Mouse (Mus musculus) G1E (cell line): Measurements from ENCODE around the gene Ift122. TPM values are rescaled to one million over a fixed set of nuclear protein-coding genes. Genes with fewer than 3 reads are reported as not detected.

Source experiments
- ATAC-seq: 2 replicates; pipeline ENCODE4 v1.8.0; 2016; ENCODE audit warnings: mild to moderate bottlenecking; ENCODE audit not compliant: insufficient number of reproducible peaks, poor library complexity, low FRiP score, severe bottlenecking; ENCODE audit errors: extremely low read depth
- DNase-seq: peaks from one replicate; pipeline ENCODE4 v3.0.0; 2012; ENCODE audit warnings: low spot score
- H3K27me3 ChIP-seq: 2 replicates; pipeline ENCODE4 v1.6.1; 2012; ENCODE audit warnings: mild to moderate bottlenecking, low read length, inconsistent platforms; ENCODE audit not compliant: insufficient read depth
- H3K36me3 ChIP-seq: replicated peaks from 2 replicates; pipeline ENCODE3; 2012; ENCODE audit warnings: mild to moderate bottlenecking, inconsistent platforms
- H3K4me1 ChIP-seq: 2 replicates; pipeline ENCODE4 v1.6.1; 2012; ENCODE audit warnings: low read depth, low read length, inconsistent platforms, mixed read lengths; ENCODE audit not compliant: insufficient read depth
- H3K4me3 ChIP-seq: 2 replicates; pipeline ENCODE4 v1.5.1; 2012; ENCODE audit warnings: low read depth, mild to moderate bottlenecking, inconsistent platforms, low read length, moderate library complexity, mixed read lengths
- H3K9me3 ChIP-seq: replicated peaks from 2 replicates; pipeline ENCODE4 v1.6.1; 2012; ENCODE audit warnings: inconsistent platforms
- CTCF ChIP-seq: IDR thresholded peaks from 2 replicates; pipeline ENCODE4 v1.5.1; 2012; ENCODE audit warnings: low read depth, low read length, inconsistent platforms, mixed read lengths
- GATA1 ChIP-seq: IDR thresholded peaks from 2 replicates; pipeline ENCODE4 v1.6.1; 2012; ENCODE audit warnings: borderline replicate concordance, low read length, inconsistent platforms, mixed read lengths
- GATA2 ChIP-seq: IDR thresholded peaks from 2 replicates; pipeline ENCODE4 v1.6.1; 2012; ENCODE audit warnings: low read depth, low read length, inconsistent platforms, borderline replicate concordance
- POLR2AphosphoS5 ChIP-seq: IDR thresholded peaks from 2 replicates; pipeline ENCODE4 v1.6.1; 2012; ENCODE audit warnings: low read depth, low read length, inconsistent platforms; ENCODE audit not compliant: insufficient replicate concordance
- TAL1 ChIP-seq: conservative IDR thresholded peaks from 2 replicates; pipeline ENCODE4 v1.6.1; 2012; ENCODE audit warnings: low read depth, low read length, inconsistent platforms, mixed read lengths
- polyA plus RNA-seq: library from polyadenylated mRNA; stranded (reverse); fragments of >175 nt; gene quantifications from 2 replicates; pipeline ENCODE4 v1.2.3, GENCODE M21; 2012
- total RNA-seq, 2 experiments: library from RNA; stranded (forward) in 1 of 2; stranded (reverse) in 1 of 2; fragments of 200-1000 nt in 1 of 2; fragments of >200 nt in 1 of 2; fragmentation: Nextera tagmentation in 1 of 2; gene quantifications; 2 replicates each; pipeline ENCODE4 v1.2.3; 2014 to 2017

Ift122 gene
- total and polyA plus RNA-seq, 3 experiments = 0.65 to 5.3 (median 4.7) TPM

- no peaks in the 10 kb centered on the region for H3K36me3 ChIP-seq
- no peak for ATAC-seq
- H3K27me3 ChIP-seq = peaks cover 19% of the 10 kb centered on the region; the same call in 1 of the 2 replicates
- DNase-seq = no peak
- no peaks in the 10 kb centered on the region for H3K9me3 ChIP-seq
- TF ChIP-seq GATA2 (no peak), CTCF (no peak), GATA1 (no peak), POLR2AphosphoS5 (no peak), TAL1 (no peak)
- H3K4me1 ChIP-seq = no peaks in the 10 kb centered on the region
- no peak overlapping the region for H3K4me3 ChIP-seq
Measured at GRCm38 (mm10) chr6:115958445-115958844, 105.2 kb downstream of the Ift122 start.

- Histone ChIP-seq H3K4me1 (no peaks in the 10 kb centered on the region), H3K36me3 (no peaks in the 10 kb centered on the region), H3K9me3 (no peaks in the 10 kb centered on the region), H3K27me3 (peaks cover 27% of the 10 kb centered on the region; the same call in 1 of the 2 replicates), H3K4me3 (no peak overlapping the region)
- TF ChIP-seq CTCF (no peak), GATA2 (no peak), TAL1 (no peak), POLR2AphosphoS5 (no peak)
- DNase-seq (no peak), ATAC-seq (no peak)
Measured at GRCm38 (mm10) chr6:115959151-115959691, 106.0 kb downstream of the Ift122 start.

- H3K9me3 ChIP-seq = no peaks in the 10 kb centered on the region
- H3K4me1 ChIP-seq = no peaks in the 10 kb centered on the region
- ATAC-seq (no peak), DNase-seq (no peak)
- H3K4me3 ChIP-seq = no peak overlapping the region
- peaks cover 23% of the 10 kb centered on the region; the same call in 1 of the 2 replicates for H3K27me3 ChIP-seq
- TF ChIP-seq GATA2 (no peak), GATA1 (no peak), CTCF (no peak), POLR2AphosphoS5 (no peak)
- no peaks in the 10 kb centered on the region for H3K36me3 ChIP-seq
Measured at GRCm38 (mm10) chr6:115960322-115960721, 107.1 kb downstream of the Ift122 start.

DNA sequence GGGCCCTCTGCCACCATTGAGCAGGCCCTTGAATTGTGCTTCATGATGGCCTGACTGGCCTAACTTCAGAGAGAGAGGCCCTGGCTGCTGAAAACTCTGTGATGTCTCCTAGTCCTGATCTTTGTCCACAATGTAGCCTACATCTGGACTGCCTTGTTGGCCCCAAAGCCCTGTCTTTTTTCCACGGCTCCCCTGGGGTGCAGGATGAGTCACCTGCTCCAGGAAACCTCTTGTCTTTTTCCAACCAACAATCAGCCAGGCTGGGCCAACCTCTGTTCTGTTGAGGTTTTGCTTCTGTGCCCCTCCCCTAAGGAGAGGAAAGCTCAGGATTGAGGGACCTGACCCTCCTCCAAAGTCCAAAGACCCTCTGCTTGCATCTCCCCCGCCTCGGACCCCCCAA is 108.5 kb downstream of the Ift122 start:
- TF ChIP-seq POLR2AphosphoS5 (no peak), TAL1 (no peak)
- H3K36me3 ChIP-seq = no peaks in the 10 kb centered on the region
- H3K4me3 ChIP-seq = no peak overlapping the region
- H3K4me1 ChIP-seq = no peaks in the 10 kb centered on the region
- DNase-seq (no peak), ATAC-seq (no peak)
- peaks cover 21% of the 10 kb centered on the region; the same call in 1 of the 2 replicates for H3K27me3 ChIP-seq
- no peaks in the 10 kb centered on the region for H3K9me3 ChIP-seq

DNA sequence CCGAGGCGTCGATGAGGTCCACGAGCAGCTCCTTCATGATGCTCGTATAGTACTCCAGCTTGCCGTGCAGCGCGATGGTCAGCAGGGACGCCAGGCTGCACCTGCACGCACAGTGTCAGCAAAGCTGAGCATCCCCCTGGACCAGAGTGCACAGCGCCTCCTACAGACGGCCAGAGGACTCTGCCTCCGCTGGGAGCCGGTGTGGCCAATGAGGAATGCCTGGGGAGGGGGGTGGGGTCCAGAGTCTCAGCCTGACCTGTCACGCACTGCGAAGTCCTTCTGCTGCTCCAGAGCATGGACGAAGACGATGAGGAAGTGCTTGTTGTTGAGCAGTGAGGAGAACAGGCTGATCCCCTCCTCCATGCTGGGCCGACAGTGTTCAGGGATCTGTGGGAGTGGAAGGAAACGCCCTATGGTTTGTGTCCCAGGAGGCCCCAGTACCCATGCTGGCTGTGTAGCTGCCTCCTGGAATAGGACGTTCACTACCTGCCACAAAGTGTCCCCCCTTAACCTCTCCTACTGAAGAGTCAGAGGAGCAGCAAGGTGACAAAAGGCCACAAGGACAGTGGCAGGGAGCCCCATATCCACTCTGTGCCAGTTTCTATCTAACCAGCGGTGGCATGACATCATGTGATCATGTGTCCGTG is 109.3 kb downstream of the Ift122 start:
- Histone ChIP-seq H3K36me3 (no peaks in the 10 kb centered on the region), H3K4me3 (no peak overlapping the region)

DNA sequence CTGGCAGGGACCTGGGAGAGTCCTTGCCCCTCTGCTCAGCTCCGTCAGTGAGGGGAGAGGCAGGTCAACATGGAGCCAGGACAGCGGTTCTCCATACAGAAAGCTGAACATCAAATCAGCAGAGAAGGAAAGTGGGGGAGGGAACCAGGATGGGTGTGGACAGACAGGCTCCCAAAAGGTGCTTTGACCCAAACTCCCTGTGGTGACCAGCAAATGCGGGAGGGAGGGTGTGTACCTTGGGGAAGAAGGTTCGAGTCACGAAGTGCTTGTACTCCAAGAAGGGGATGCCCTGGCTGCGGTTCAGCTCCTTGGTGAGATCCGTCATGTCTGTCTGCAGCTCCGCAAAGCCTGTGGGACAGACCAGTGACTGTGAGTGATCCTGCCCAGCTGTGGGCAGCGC is 110.4 kb downstream of the Ift122 start:
- H3K4me3 ChIP-seq = no peak overlapping the region
- H3K4me1 ChIP-seq = no peaks in the 10 kb centered on the region
- no peak for DNase-seq
- H3K36me3 ChIP-seq = no peaks in the 10 kb centered on the region
- peaks cover 17% of the 10 kb centered on the region; the same call in 1 of the 2 replicates for H3K27me3 ChIP-seq
- no peak for ATAC-seq
- TF ChIP-seq CTCF (no peak), TAL1 (no peak), GATA1 (no peak), POLR2AphosphoS5 (no peak), GATA2 (no peak)
- H3K9me3 ChIP-seq = no peaks in the 10 kb centered on the region

More for the DNA sequence above, 109.3 kb downstream of the Ift122 start:
- Histone ChIP-seq H3K9me3 (no peaks in the 10 kb centered on the region), H3K27me3 (peaks cover 17% of the 10 kb centered on the region; the same call in 1 of the 2 replicates), H3K4me1 (no peaks in the 10 kb centered on the region)
- TF ChIP-seq CTCF = no peak
- ATAC-seq = no peak
- DNase-seq = no peak
